Mouse (Mus musculus): Measurements from ENCODE around the gene Ccr6.

Gene Ccr6

GRCm38 (mm10) chr17:8283526-8284253 lies 47.8 kb downstream of the Ccr6 start:
- peak; percentile 96 for DNase-seq (ENCODE audit: low read depth)

DNA sequence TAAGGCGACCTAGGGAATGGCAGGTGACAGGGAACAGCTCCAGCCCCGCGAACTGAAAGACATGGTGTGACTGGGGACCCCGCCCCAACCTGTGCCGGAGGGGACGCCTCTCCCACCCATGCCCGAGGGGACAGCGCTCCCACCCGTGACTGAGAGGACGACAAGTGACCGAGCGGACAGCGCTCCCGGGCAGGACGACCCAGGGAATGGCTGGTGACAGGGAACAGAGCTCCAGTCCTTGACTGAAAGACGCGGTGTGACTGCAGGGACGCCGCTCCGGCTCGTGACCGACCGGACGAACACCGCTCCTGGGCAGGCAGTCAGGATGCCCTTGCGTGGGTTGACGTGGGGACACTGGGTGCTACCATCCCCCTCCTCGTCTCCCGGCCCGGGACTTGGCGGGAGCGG lies 48.4 kb downstream of the Ccr6 start:
- DNase-seq (ENCODE audit: low read depth), result no peak

GRCm38 (mm10) chr17:8285056-8285455 lies 49.2 kb downstream of the Ccr6 start:
- no peak for DNase-seq (ENCODE audit: low read depth)

DNA sequence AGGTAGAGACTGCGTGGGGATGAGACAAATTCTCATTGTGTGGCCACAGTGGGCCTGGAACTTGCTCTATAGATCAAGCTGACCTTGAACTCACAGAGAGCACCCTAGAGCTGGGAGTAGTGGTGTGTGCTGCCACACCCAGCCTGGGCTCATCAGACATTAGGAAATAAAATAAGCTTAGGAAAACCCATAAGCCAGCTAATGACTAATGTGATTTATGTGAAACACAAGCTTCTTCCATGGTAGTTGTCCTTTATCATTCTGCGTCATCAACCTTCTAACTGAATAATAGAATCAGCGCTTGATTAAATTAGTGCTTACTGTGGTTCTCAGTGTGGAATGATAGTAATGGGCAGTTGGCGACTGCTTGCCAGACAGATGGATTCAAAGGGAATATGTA lies 51.1 kb downstream of the Ccr6 start:
- DNase-seq (ENCODE audit: low read depth), result no peak

DNA sequence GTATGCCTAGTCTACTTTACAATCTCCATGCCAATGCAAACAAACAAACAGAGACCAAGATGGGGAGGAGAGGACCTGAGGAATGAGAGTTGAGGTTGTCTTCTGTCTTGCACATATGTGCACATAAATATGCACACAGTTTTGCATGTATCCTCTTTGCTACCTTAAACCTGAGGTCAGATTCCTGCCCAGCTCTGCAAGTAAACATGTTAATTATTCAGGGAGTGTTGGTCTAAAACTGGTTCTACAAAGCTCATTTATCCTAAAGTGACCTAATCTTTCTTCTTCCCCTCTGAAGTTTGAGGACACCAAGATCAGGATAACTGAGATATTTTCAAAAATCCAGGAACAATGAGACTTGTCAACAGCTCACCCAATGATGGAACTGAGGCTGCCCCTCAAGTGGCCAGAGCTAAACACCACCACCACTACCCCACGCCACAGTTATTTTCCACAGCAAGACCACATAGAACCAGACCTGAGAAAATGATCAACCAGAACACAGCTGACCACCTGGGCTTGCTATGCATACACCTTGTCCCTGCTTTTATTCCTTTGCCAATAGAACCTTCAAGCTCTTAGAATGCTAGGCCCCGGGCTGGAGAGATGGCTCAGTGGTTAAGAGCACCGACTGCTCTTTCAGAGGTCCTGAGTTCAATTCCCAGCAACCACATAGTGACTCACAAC lies 54.3 kb downstream of the Ccr6 start:
- no peak for DNase-seq (ENCODE audit: low read depth)

GRCm38 (mm10) chr17:8290736-8291135 lies 54.9 kb downstream of the Ccr6 start:
- DNase-seq (ENCODE audit: low read depth), result no peak

GRCm38 (mm10) chr17:8295825-8296224 lies 60.0 kb downstream of the Ccr6 start:
- DNase-seq (ENCODE audit: low read depth), result peak; percentile 17

- no peak for DNase-seq (ENCODE audit: low read depth)
Measured at GRCm38 (mm10) chr17:8296313-8296844, 60.5 kb downstream of the Ccr6 start.

DNA sequence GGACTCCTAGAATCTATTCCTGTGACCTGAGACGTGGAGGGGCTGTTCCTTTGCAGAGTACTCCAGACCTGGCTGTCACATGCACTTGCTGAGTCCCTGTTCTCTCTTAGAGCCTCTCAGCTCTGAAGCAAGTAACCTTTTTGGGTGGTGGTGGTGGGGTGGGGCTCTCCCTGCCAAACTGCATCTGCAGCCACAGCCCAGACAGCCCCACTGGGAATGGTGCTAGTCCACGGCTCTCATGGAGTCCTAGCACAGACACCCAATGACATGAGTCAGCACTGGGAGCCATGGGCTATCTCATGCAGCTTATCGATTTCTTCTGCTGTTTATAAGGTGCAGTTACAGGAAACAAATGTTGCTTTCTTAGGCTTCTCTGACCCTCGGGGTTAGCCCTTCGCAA lies 61.9 kb downstream of the Ccr6 start:
- no peak for DNase-seq (ENCODE audit: low read depth)

GRCm38 (mm10) chr17:8298281-8298680 lies 62.4 kb downstream of the Ccr6 start:
- DNase-seq (ENCODE audit: low read depth), result no peak

- DNase-seq (ENCODE audit: low read depth), result no peak
Measured at GRCm38 (mm10) chr17:8299524-8299923, 63.7 kb downstream of the Ccr6 start.

- no peak for DNase-seq (ENCODE audit: low read depth)
Measured at GRCm38 (mm10) chr17:8301515-8301914, 65.7 kb downstream of the Ccr6 start.

DNA sequence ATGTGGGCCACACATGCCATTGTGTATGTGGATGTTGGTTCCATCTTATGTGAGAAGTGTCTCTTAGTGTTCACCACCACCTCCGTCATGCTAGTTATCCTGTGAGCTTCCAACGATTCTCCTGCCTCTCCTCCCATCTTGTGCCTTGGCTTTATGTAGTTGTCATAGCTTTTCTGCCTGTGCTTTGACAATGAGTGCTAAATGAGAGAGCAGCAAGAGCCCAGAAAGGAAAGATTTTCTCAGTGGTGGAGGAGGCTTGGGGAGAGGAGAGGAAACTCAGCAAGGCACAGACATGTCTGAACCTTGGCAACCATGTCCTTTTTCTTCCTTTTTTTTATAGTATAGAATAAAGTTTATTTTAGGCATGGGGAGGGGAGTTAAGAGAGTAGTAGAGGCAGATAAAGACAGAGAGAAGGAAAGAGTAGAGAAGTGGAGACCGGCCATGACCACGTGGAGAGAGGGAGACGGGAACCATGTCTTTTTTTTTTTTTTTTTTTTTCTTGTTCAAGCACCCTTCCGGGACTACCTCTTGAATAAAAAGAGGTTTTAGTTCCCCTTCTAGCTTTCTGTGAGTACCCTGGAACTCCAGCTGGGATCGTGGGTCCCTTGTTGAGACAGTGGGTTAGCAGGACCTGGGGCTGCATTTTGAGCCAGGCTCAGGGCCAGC lies 67.1 kb downstream of the Ccr6 start:
- DNase-seq (ENCODE audit: low read depth), result no peak

DNA sequence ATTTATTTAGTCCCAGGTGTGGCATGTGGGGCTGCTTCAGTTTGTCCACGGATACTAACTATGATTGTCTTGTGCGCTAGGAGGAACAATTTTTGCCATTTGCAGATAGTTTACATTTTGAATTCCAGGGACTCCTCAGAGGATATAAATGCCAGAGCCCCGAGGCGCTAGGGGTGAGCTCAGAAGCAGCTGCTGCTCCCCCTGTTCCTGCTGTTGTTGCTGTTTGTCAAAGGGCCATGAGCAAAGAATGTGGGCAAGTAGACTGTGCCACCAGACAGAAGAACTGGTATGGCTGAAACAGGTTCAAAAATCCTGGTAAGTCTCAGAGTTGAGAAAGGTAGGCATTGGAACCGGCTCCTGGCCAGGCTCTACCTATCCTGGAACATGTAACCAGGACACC lies 67.8 kb downstream of the Ccr6 start:
- no peak for DNase-seq (ENCODE audit: low read depth)

- peak; percentile 65 for DNase-seq (ENCODE audit: low read depth)
Measured at GRCm38 (mm10) chr17:8305801-8306200, 70.0 kb downstream of the Ccr6 start.
